Mouse (Mus musculus): ENCODE data around the gene Zfp709.

DNA sequence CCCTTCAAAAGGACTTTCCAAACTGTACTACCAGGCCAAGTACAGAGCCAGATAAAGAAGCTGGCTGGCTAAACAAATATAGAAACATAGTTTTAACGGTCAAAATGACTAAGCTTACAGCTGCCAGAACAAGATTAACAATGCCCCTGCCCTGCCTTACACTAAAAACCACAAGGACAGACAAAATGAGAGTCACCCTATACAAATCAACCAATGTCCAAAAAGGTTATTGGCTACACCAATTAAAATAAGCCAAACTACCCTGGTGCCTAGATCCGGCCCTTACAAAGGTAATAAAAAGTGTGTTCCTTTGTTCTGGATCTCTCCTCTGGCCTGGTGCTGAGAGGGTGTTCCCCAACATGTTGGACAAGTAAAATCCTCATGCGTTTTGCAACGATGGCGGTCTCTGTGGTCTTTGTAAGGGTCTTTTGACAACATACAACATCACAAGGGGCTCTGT lies 26.0 kb downstream of the Zfp709 start:
- no peak for TF ChIP-seq CTCF (conservative IDR thresholded peaks at IDR 0.05; ENCODE audit: insufficient read depth, insufficient read length, low read depth, low read length)
- no peak for TF ChIP-seq POLR2A (IDR thresholded peaks at IDR 0.05; ENCODE audit: low read depth, low read length)

Data from kidney, adult 2 months (tissue).